Mouse (Mus musculus) C2C12 (cell line): Measurements from ENCODE around the gene Ankrd9.

Experiments
- CTCF ChIP-seq: IDR thresholded peaks from one replicate; pipeline ENCODE4 v1.5.1; 2011; ENCODE audit not compliant: control insufficient read depth, insufficient read depth, insufficient read length
- MAX ChIP-seq: IDR thresholded peaks from one replicate; pipeline ENCODE4 v1.6.1; 2011; ENCODE audit warnings: mild to moderate bottlenecking, control low read depth
- MYOG ChIP-seq: IDR thresholded peaks from one replicate; pipeline ENCODE4 v1.6.1; 2011; ENCODE audit not compliant: control insufficient read depth, insufficient read length; ENCODE audit errors: extremely low read depth
- USF1 ChIP-seq: IDR thresholded peaks from one replicate; pipeline ENCODE4 v1.6.1; 2011; ENCODE audit warnings: low read depth, mild to moderate bottlenecking, control low read depth, moderate library complexity

GRCm38 (mm10) chr12:110983714-110984113 is 4.9 kb upstream of the Ankrd9 start:
- TF ChIP-seq MAX (no peak), CTCF (no peak), USF1 (no peak), MYOG (no peak)
